Mouse (Mus musculus): Measurements from ENCODE around the gene R3hdm1.

GRCm38 (mm10) chr1:128194011-128194410 is 90.9 kb downstream of the R3hdm1 start:
- TF ChIP-seq CTCF (IDR thresholded peaks at IDR 0.05; ENCODE audit: low read depth) (no peak), EP300 (IDR thresholded peaks at IDR 0.05; ENCODE audit: low read depth) (no peak)

Data from liver, postnatal 0 days (tissue).